Mouse (Mus musculus) limb, embryonic 15.5 days (tissue): Measurements from ENCODE around the gene Meox1. TPM values are rescaled to one million over a fixed set of nuclear protein-coding genes. Genes with fewer than 3 reads are reported as not detected.

ENCODE experiments used
- ATAC-seq: fragments of 200-750 bp; cut with Nextera tagmentation; 2 replicates; pipeline ENCODE4 v1.8.0; 2017; ENCODE audit warnings: low read depth, moderate TSS enrichment; ENCODE audit not compliant: insufficient number of reproducible peaks, low FRiP score, low TSS enrichment
- H3K27ac ChIP-seq: fragments of 300-500 bp; sonication (generic); 2 replicates; pipeline ENCODE4 v1.5.1; 2015; ENCODE audit warnings: moderate library complexity, mild to moderate bottlenecking, inconsistent platforms
- H3K27me3 ChIP-seq: fragments of 300-500 bp; sonication (generic); 2 replicates; pipeline ENCODE4 v1.6.1; 2015; ENCODE audit warnings: inconsistent platforms
- H3K36me3 ChIP-seq: fragments of 300-500 bp; sonication (generic); 2 replicates; pipeline ENCODE4 v1.6.1; 2015; ENCODE audit warnings: inconsistent platforms
- H3K4me1 ChIP-seq: fragments of 300-500 bp; sonication (generic); 2 replicates; pipeline ENCODE4 v1.6.1; 2015; ENCODE audit warnings: inconsistent platforms
- H3K4me2 ChIP-seq: fragments of 300-500 bp; sonication (generic); 2 replicates; pipeline ENCODE4 v1.6.1; 2015; ENCODE audit warnings: mild to moderate bottlenecking, inconsistent platforms
- H3K4me3 ChIP-seq: fragments of 300-500 bp; sonication (generic); 2 replicates; pipeline ENCODE4 v1.5.1; 2015; ENCODE audit warnings: mild to moderate bottlenecking, inconsistent platforms
- H3K9ac ChIP-seq: fragments of 300-500 bp; sonication (generic); 2 replicates; pipeline ENCODE4 v1.6.1; 2015; ENCODE audit warnings: inconsistent platforms
- H3K9me3 ChIP-seq: fragments of 300-500 bp; sonication (generic); 2 replicates; pipeline ENCODE4 v1.6.1; 2016; ENCODE audit warnings: inconsistent platforms
- WGBS: fragments of 180-500 bp; shearing (Covaris S2); methylation state at CpG from one replicate; pipeline ENCODE4 v1.1.7; 2015; 5-methylcytosine and 5-hydroxymethylcytosine counted together
- polyA plus RNA-seq: library from polyadenylated mRNA; unstranded; fragments of >200 nt; fragmentation: Nextera tagmentation; extraction: Ambion mirVana; gene quantifications from 2 replicates; pipeline ENCODE4 v1.2.1, GENCODE M21; 2015

The Meox1 gene
- polyA plus RNA-seq, 1 experiment from 2014 or later: 15.8 TPM

GRCm38 (mm10) chr11:101847509-101847908 lies 46.7 kb downstream of the Meox1 start:
- no peaks in the 10 kb centered on the region for H3K36me3 ChIP-seq
- no peaks in the 10 kb centered on the region for H3K9me3 ChIP-seq
- H3K4me3 ChIP-seq: no peak overlapping the region
- H3K27me3 ChIP-seq: no peaks in the 10 kb centered on the region
- H3K4me1 ChIP-seq: peaks cover 21% of the 10 kb centered on the region
- H3K9ac ChIP-seq: no peak overlapping the region
- no peak for ATAC-seq
- no peak overlapping the region for H3K27ac ChIP-seq
- no peak overlapping the region for H3K4me2 ChIP-seq
- 82% methylated on average over 5 of the region's 5 CpGs for WGBS

GRCm38 (mm10) chr11:101842773-101843163 lies 51.4 kb downstream of the Meox1 start:
- no peaks in the 10 kb centered on the region for H3K9me3 ChIP-seq
- WGBS: 63% methylated on average over 3 of the region's 3 CpGs
- no peak overlapping the region for H3K4me3 ChIP-seq
- ATAC-seq: no peak
- H3K27me3 ChIP-seq: no peaks in the 10 kb centered on the region
- H3K4me1 ChIP-seq: peaks cover 25% of the 10 kb centered on the region
- H3K27ac ChIP-seq: peak overlapping the region; percentile 88
- H3K36me3 ChIP-seq: no peaks in the 10 kb centered on the region
- H3K9ac ChIP-seq: no peak overlapping the region
- H3K4me2 ChIP-seq: no peak overlapping the region

DNA sequence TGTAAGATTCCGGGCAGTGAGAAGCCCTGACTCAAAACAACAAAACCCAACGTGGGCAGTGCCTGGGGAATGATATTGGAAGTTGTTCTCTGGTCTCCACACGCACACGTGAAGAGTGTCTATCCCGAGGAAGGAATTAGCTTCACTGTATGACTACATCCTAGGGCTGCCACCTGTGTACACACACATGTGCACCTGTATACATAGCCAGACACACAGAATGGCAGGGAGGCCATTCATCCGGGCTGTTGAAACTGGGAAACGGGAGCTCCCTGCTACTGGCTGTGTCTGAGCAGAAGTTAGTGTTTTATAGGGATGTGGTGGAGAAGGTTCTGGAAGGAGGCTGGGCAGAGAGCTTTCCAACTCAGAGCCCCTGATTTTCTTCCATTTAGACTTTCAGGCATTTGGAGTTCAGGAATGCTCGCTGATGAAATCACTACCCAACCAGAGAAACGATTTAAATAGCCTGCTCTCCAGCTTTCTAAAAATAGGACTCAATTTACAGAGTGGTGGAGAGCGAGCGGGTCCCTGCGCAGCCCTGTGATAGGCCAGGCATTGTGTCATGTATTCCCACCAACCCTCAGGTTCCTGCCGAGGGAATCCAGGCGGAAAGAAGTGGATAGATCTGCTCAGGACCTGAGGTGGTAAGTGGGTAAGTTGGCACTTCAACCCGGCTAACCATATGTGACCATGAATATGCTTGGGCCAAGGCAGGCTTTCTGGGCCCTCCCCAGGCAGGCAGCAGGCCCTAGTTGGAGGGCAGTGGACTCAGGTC lies 52.0 kb downstream of the Meox1 start:
- Histone ChIP-seq H3K9me3 (no peaks in the 10 kb centered on the region), H3K4me1 (peaks cover 25% of the 10 kb centered on the region), H3K27ac (peak overlapping the region; percentile 88), H3K27me3 (no peaks in the 10 kb centered on the region), H3K36me3 (no peaks in the 10 kb centered on the region), H3K4me2 (0 out of 2 replicates have a peak overlapping the region, but pooled peaks have one; percentile 7), H3K4me3 (no peak overlapping the region), H3K9ac (0 out of 2 replicates have a peak overlapping the region, but pooled peaks have one; percentile 14)
- ATAC-seq: peak; percentile 82; the same call in 1 of the 2 replicates
- 50% methylated on average over 15 of the region's 15 CpGs for WGBS

- Histone ChIP-seq H3K27me3 (no peaks in the 10 kb centered on the region), H3K27ac (no peak overlapping the region), H3K4me3 (no peak overlapping the region), H3K4me1 (peaks cover 30% of the 10 kb centered on the region), H3K9me3 (no peaks in the 10 kb centered on the region), H3K4me2 (no peak overlapping the region), H3K9ac (no peak overlapping the region), H3K36me3 (no peaks in the 10 kb centered on the region)
- no peak for ATAC-seq
- 98% methylated on average over 3 of the region's 3 CpGs for WGBS
Measured at GRCm38 (mm10) chr11:101840405-101840804, 53.8 kb downstream of the Meox1 start.

DNA sequence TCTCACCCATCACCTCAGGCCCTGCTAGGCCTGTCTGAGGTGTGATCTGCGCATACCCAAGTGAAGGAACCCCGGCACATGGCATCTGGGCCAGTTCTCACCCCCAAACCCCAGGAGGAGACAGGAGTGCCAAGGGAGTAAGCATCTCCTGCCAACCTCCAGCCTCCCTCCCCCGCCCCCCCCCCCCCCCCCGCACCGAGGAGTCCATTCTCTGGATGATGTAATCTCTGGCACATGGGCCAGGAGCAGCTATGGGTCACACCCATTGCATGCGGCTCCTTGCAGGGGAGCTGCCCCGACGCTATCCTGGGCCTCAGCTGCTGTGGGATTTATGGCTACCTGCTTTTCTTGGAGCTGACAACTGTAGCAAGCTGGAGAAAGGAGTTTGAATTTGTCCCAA lies 54.7 kb downstream of the Meox1 start:
- H3K27me3 ChIP-seq: no peaks in the 10 kb centered on the region
- 33% methylated on average over 5 of the region's 8 CpGs for WGBS
- ATAC-seq: peak; percentile 66; the same call in 1 of the 2 replicates

GRCm38 (mm10) chr11:101832001-101832400 lies 62.2 kb downstream of the Meox1 start:
- Histone ChIP-seq H3K9ac (no peak overlapping the region), H3K36me3 (no peaks in the 10 kb centered on the region), H3K4me3 (no peak overlapping the region), H3K9me3 (no peaks in the 10 kb centered on the region), H3K4me1 (peaks cover 37% of the 10 kb centered on the region), H3K27ac (peak overlapping the region; percentile 59), H3K27me3 (no peaks in the 10 kb centered on the region), H3K4me2 (no peak overlapping the region)
- no peak for ATAC-seq
- 62% methylated on average over 7 of the region's 7 CpGs for WGBS

More for the DNA sequence above, 54.7 kb downstream of the Meox1 start:
- Histone ChIP-seq H3K9me3 (no peaks in the 10 kb centered on the region), H3K27ac (peak overlapping the region; percentile 65), H3K4me3 (no peak overlapping the region), H3K9ac (no peak overlapping the region), H3K36me3 (no peaks in the 10 kb centered on the region), H3K4me1 (peaks cover 33% of the 10 kb centered on the region), H3K4me2 (no peak overlapping the region)

DNA sequence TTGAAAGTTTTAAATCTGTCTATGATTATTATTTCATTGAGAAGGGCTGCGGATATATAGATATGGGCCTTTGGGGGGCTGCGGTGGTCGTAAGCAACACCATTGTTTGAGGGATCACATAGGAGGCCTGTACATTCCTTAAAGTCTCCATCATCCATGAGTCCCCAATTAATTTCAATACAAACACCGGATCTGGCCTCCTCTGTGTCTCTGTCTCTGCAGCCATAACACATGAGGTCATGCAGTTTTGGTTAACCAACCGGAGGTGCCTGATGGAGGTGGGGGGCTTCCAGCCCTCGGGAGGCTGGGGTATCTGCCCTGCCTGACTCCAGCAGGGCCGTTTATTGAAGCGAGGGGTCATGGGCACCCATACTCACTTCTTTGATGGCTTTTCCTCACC lies 63.6 kb downstream of the Meox1 start:
- WGBS: 36% methylated on average over 8 of the region's 8 CpGs
- Histone ChIP-seq H3K9ac (no peak overlapping the region), H3K4me2 (peak overlapping the region; percentile 8; the same call in 1 of the 2 replicates), H3K27ac (peak overlapping the region; percentile 86), H3K4me3 (no peak overlapping the region), H3K9me3 (no peaks in the 10 kb centered on the region), H3K36me3 (no peaks in the 10 kb centered on the region), H3K27me3 (no peaks in the 10 kb centered on the region), H3K4me1 (peaks cover 31% of the 10 kb centered on the region)
- ATAC-seq: 0 out of 2 replicates have a peak, but pooled peaks have one; percentile 5

- Histone ChIP-seq H3K4me1 (peaks cover 31% of the 10 kb centered on the region), H3K9me3 (no peaks in the 10 kb centered on the region), H3K27ac (peak overlapping the region; percentile 86), H3K36me3 (no peaks in the 10 kb centered on the region), H3K4me3 (no peak overlapping the region), H3K27me3 (no peaks in the 10 kb centered on the region), H3K9ac (no peak overlapping the region), H3K4me2 (peak overlapping the region; percentile 8; the same call in 1 of the 2 replicates)
- 4% methylated on average over 10 of the region's 10 CpGs for WGBS
- peak; percentile 80; the same call in 1 of the 2 replicates for ATAC-seq
Measured at GRCm38 (mm10) chr11:101830112-101830511, 64.1 kb downstream of the Meox1 start.

- 83% methylated on average over 4 of the region's 4 CpGs for WGBS
- ATAC-seq: no peak
- no peaks in the 10 kb centered on the region for H3K36me3 ChIP-seq
- no peak overlapping the region for H3K4me2 ChIP-seq
- H3K4me1 ChIP-seq: peaks cover 27% of the 10 kb centered on the region
- H3K4me3 ChIP-seq: no peak overlapping the region
- H3K27ac ChIP-seq: no peak overlapping the region
- H3K9ac ChIP-seq: no peak overlapping the region
- H3K27me3 ChIP-seq: no peaks in the 10 kb centered on the region
- no peaks in the 10 kb centered on the region for H3K9me3 ChIP-seq
Measured at GRCm38 (mm10) chr11:101828718-101829117, 65.5 kb downstream of the Meox1 start.

Other genes starting within 250 kb of the Meox1 start
- gene Arl4d, start 228.8 kb downstream of the Meox1 start, polyA plus RNA-seq: 6.1 and 7.2 TPM in 2 replicates
- gene Dhx8, start 161.5 kb downstream of the Meox1 start, polyA plus RNA-seq: 27.2 and 34.7 TPM in 2 replicates
- 10.3 and 10.8 TPM in 2 replicates for gene Etv4, start 109.0 kb downstream of the Meox1 start, polyA plus RNA-seq
- 0.16 and 0.50 TPM in 2 replicates for gene Sost, start 72.6 kb upstream of the Meox1 start, polyA plus RNA-seq
- not detected in 2 replicates for gene Cfap97d1, start 89.9 kb upstream of the Meox1 start, polyA plus RNA-seq
- 26.9 and 37.0 TPM in 2 replicates for gene Dusp3, start 92.6 kb upstream of the Meox1 start, polyA plus RNA-seq
- gene Mpp3, start 134.1 kb upstream of the Meox1 start, polyA plus RNA-seq: 5.8 and 6.0 TPM in 2 replicates
- gene Cd300lg, start 147.1 kb upstream of the Meox1 start, polyA plus RNA-seq: 2.2 and 2.4 TPM in 2 replicates
- gene Mpp2, start 194.1 kb upstream of the Meox1 start, polyA plus RNA-seq: 7.5 and 8.8 TPM in 2 replicates
- gene Ppy, start 206.9 kb upstream of the Meox1 start, polyA plus RNA-seq: not detected in 2 replicates
- gene Pyy, start 213.5 kb upstream of the Meox1 start, polyA plus RNA-seq: not detected in 2 replicates